Mouse (Mus musculus) stomach, embryonic 16.5 days (tissue): ENCODE measurements around the gene Gm10643. TPM values are rescaled to one million over a fixed set of nuclear protein-coding genes. Genes with fewer than 3 reads are reported as not detected.
A peak's percentile ranks its signal among the peaks of the same experiment; 100 is the strongest.

ENCODE experiments used
- ATAC-seq: fragments of 200-750 bp; cut with Nextera tagmentation; 2 replicates; pipeline ENCODE4 v1.8.0; 2017; ENCODE audit warnings: moderate number of reproducible peaks, moderate TSS enrichment; ENCODE audit not compliant: insufficient read depth, low FRiP score
- H3K27ac ChIP-seq: fragments of 300-500 bp; sonication (generic); 2 replicates; pipeline ENCODE4 v1.5.1; 2014; ENCODE audit warnings: low read length
- H3K27me3 ChIP-seq: fragments of 300-500 bp; sonication (generic); 2 replicates; pipeline ENCODE4 v1.6.1; 2014; ENCODE audit warnings: low read length, control low read depth, mixed read lengths; ENCODE audit not compliant: control insufficient read depth, insufficient read depth
- H3K36me3 ChIP-seq: fragments of 300-500 bp; sonication (generic); 2 replicates; pipeline ENCODE4 v1.6.1; 2014; ENCODE audit warnings: low read length; ENCODE audit not compliant: control insufficient read depth, insufficient read depth
- H3K4me1 ChIP-seq: fragments of 300-500 bp; sonication (generic); 2 replicates; pipeline ENCODE4 v1.6.1; 2014; ENCODE audit warnings: low read length, control low read depth, mixed read lengths; ENCODE audit not compliant: control insufficient read depth, insufficient read depth
- H3K4me2 ChIP-seq: fragments of 300-500 bp; sonication (generic); 2 replicates; pipeline ENCODE4 v1.6.1; 2014; ENCODE audit warnings: low read depth, low read length, mixed read lengths
- H3K4me3 ChIP-seq: fragments of 300-500 bp; sonication (generic); replicated peaks from 2 replicates; pipeline ENCODE4 v1.5.1; 2014; ENCODE audit warnings: mild to moderate bottlenecking, low read length
- H3K9ac ChIP-seq: fragments of 300-500 bp; sonication (generic); 2 replicates; pipeline ENCODE4 v1.6.1; 2014; ENCODE audit warnings: low read length
- H3K9me3 ChIP-seq: fragments of 300-500 bp; sonication (generic); replicated peaks from 2 replicates; pipeline ENCODE4 v1.6.1; 2016; ENCODE audit warnings: low read length, control low read depth; ENCODE audit not compliant: control insufficient read depth
- WGBS: fragments of 180-500 bp; shearing (Covaris S2); extraction: QIAGEN DNeasy Blood & Tissue Kit; methylation state at CpG from one replicate; pipeline ENCODE4 v1.1.7; 2014; 5-methylcytosine and 5-hydroxymethylcytosine counted together
- polyA plus RNA-seq: library from polyadenylated mRNA; unstranded; fragments of >200 nt; fragmentation: Nextera tagmentation; extraction: Ambion mirVana; gene quantifications from 2 replicates; pipeline ENCODE4 v1.2.1, GENCODE M21; 2015

Gm10643 gene
- polyA plus RNA-seq, 1 experiment from 2014 or later = 1.4 TPM

DNA sequence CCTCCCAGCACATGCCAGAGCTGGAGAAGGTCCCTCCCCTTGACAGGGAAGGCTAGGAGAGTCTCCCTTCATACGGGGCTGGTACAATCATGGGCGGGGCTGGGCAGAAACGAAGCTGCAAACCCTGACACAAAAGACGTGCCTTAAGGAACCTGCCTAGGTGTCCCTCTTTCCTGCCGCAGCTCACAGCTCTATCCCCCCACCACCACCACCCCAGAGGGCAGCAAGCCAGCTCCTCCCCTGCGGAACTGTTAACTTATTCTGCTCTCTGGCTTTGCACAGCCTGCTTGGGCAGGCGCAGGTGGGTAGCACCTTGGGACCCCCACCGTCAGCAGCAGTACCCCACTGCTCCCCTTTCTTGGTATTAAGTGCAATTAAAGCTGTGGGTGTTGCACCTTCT lies 31.1 kb upstream of the Gm10643 start:
- H3K36me3 ChIP-seq = peaks cover 32% of the 10 kb centered on the region
- H3K4me1 ChIP-seq = no peaks in the 10 kb centered on the region
- H3K4me2 ChIP-seq = no peak overlapping the region
- no peak overlapping the region for H3K4me3 ChIP-seq
- 61% methylated on average over 8 of the region's 8 CpGs for WGBS
- H3K27ac ChIP-seq = no peak overlapping the region
- ATAC-seq = peak; percentile 8; the same call in 1 of the 2 replicates
- H3K9ac ChIP-seq = peak overlapping the region; percentile 19; the same call in 1 of the 2 replicates
- H3K27me3 ChIP-seq = no peaks in the 10 kb centered on the region
- H3K9me3 ChIP-seq = no peaks in the 10 kb centered on the region

DNA sequence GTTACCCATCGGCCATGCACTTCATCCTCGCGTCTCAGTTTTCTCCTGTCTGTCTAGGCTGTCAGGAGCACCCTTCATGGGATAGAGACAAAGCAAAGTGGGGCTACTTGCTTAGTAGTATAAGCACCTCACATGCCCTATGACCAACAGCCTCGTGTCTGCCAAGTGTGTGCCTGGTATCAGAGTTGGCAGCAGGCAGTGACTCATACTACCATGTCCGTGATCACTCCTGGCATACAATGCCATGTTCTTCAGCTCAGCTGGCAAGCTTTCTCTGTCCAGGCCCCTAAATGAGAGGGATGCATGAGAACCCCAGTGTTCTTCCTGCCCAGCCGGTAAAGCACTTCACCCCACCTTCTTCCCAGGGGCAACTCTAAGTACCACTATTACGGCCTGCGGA lies 25.6 kb upstream of the Gm10643 start:
- peaks cover 16% of the 10 kb centered on the region; the same call in 1 of the 2 replicates for H3K36me3 ChIP-seq

DNA sequence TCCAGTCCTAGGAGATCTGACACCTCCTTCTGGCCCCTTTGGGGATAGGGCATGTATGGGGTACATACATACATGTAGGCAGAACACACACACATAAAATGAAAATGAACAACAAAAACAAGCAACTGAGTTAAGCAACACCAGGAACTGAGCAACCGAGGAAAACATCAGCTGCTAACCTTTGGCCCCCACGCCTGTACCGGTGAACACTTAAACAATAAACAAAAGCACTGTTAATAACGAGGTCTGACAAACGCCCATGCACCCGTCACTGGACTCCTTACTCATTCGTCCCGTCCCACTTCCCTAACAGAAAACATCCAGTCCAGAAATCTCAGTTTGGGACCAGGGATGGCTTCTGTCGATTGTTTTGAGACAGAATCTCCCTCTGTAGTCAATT lies 24.3 kb upstream of the Gm10643 start:
- ATAC-seq = no peak
- H3K4me3 ChIP-seq = no peak overlapping the region
- no peak overlapping the region for H3K4me2 ChIP-seq
- no peaks in the 10 kb centered on the region for H3K4me1 ChIP-seq
- no peak overlapping the region for H3K9ac ChIP-seq
- H3K27ac ChIP-seq = no peak overlapping the region
- H3K36me3 ChIP-seq = 0 out of 2 replicates have a peak, but pooled peaks cover 7% of the 10 kb centered on the region
- 66% methylated on average over 9 of the region's 9 CpGs for WGBS
- no peaks in the 10 kb centered on the region for H3K27me3 ChIP-seq
- no peaks in the 10 kb centered on the region for H3K9me3 ChIP-seq

More for the DNA sequence above, 25.6 kb upstream of the Gm10643 start:
- H3K9ac ChIP-seq = no peak overlapping the region
- no peak overlapping the region for H3K4me3 ChIP-seq
- WGBS = 88% methylated on average over 8 of the region's 8 CpGs
- ATAC-seq = no peak
- H3K27me3 ChIP-seq = no peaks in the 10 kb centered on the region
- no peak overlapping the region for H3K4me2 ChIP-seq
- no peak overlapping the region for H3K27ac ChIP-seq
- H3K4me1 ChIP-seq = no peaks in the 10 kb centered on the region
- no peaks in the 10 kb centered on the region for H3K9me3 ChIP-seq

DNA sequence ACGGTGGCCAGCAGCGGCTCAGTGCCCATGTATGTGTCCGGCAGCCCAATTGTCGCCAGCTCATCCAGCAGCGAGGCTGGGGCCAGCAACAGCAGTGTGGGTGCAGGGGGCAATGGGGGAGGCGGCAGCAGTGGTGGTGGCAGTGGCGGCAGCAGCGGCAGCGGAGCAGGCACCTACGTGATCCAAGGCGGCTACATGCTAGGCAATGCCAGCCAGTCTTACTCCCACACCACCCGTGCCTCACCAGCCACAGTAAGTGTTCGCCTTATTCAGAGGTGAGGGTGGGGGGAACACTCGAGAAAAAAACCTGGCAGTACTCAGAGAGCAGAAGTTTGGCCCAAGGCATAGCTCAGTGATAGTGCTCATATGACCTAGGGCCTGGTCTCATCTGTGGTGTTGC lies 22.9 kb upstream of the Gm10643 start:
- ATAC-seq = no peak

DNA sequence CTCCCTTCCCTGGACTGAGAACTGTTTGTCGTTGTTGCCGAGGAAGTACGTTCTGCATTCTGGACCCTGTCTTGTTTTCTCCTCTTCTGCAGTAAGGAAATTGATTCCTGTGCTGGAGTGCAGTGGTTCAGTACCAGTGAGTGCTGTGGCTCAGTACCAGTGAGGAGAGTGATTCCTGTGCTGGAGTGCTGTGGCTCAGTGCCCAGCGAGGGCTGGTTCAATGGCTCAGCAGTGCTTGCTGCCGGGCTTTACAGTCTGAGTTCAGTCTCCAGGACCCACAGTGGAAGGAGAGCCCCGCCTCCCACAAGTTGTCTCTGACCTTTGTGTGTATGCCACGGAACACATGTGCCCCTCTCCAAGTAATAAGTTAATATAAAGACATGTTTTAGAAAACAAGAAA lies 22.2 kb upstream of the Gm10643 start:
- Histone ChIP-seq H3K4me2 (no peak overlapping the region), H3K9me3 (no peaks in the 10 kb centered on the region), H3K4me3 (no peak overlapping the region), H3K9ac (no peak overlapping the region), H3K27me3 (no peaks in the 10 kb centered on the region), H3K4me1 (no peaks in the 10 kb centered on the region), H3K27ac (no peak overlapping the region), H3K36me3 (0 out of 2 replicates have a peak, but pooled peaks cover 3% of the 10 kb centered on the region)
- 83% methylated on average over 7 of the region's 7 CpGs for WGBS
- ATAC-seq = no peak

More for the DNA sequence above, 22.9 kb upstream of the Gm10643 start:
- Histone ChIP-seq H3K36me3 (0 out of 2 replicates have a peak, but pooled peaks cover 3% of the 10 kb centered on the region), H3K27me3 (no peaks in the 10 kb centered on the region), H3K4me3 (no peak overlapping the region), H3K9ac (no peak overlapping the region), H3K4me1 (no peaks in the 10 kb centered on the region), H3K27ac (no peak overlapping the region), H3K9me3 (no peaks in the 10 kb centered on the region), H3K4me2 (no peak overlapping the region)
- 95% methylated on average over 14 of the region's 14 CpGs for WGBS

DNA sequence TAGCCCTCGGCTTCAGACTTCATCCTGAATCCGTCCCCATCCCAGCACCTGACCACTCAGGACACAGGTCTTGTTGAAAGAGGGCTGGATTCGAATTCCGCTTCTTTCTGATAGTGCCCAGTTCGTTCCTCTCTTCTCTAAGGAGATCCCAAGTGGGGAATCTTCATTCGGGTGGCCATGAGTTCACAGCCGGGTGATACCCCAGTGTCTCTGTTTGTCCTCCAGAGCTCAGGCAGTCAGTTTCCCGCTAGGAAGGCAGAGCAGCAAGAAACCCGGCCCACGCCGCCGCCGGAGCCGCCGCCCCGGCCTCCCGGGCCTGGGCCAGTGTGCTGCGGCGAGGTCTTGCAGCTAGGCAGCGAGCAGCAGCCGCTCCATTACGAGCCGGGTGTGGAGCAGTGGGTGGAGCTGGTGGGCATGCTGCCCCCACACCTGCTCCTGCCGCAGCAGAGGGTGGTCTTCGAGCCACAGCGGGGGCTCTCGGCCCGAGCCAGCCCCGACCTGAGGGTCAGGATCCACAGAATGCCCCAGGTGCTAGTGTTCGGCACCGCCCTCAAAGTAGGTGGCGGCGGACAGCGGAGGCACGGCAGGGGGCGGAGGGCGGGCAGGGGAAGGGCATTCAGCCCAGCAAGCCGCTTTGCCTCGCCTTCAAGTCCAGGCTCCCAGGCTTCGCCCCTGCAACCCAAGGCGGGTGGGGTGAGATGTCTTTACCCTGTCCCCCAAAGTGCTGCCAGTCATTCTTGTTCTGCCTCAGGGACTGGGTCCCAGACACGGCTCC lies 19.6 kb upstream of the Gm10643 start:
- 54% methylated on average over 42 of the region's 42 CpGs for WGBS
- peaks cover 13% of the 10 kb centered on the region; the same call in 1 of the 2 replicates for H3K36me3 ChIP-seq

DNA sequence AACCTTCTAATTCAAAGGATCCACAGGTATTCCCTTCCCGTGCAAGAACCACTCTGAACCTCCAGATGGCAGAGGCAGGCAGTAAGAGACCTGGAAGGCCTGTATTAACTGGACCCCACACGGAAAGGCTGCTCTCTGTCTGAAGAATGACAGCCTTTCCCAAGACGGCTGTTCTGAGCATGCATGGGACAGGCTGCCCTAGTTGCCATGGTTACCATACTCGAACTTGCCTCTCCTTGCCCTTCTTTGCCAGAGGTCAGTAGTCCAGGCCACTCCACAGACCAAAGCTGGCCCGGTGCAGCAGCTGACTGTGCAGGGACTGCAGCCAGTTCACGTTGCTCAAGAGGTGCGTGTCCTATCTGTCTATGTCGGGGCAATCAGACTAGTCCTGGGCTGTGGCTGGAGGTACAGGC lies 18.9 kb upstream of the Gm10643 start:
- Histone ChIP-seq H3K4me1 (no peaks in the 10 kb centered on the region), H3K9ac (no peak overlapping the region), H3K27me3 (no peaks in the 10 kb centered on the region), H3K4me3 (no peak overlapping the region), H3K9me3 (no peaks in the 10 kb centered on the region), H3K36me3 (peaks cover 13% of the 10 kb centered on the region; the same call in 1 of the 2 replicates), H3K27ac (no peak overlapping the region), H3K4me2 (no peak overlapping the region)
- 37% methylated on average over 8 of the region's 8 CpGs for WGBS
- ATAC-seq = 0 out of 2 replicates have a peak, but pooled peaks have one; percentile 39

More for the DNA sequence above, 19.6 kb upstream of the Gm10643 start:
- Histone ChIP-seq H3K27me3 (no peaks in the 10 kb centered on the region), H3K9me3 (no peaks in the 10 kb centered on the region), H3K4me1 (no peaks in the 10 kb centered on the region), H3K9ac (no peak overlapping the region), H3K27ac (no peak overlapping the region), H3K4me2 (no peak overlapping the region), H3K4me3 (no peak overlapping the region)
- ATAC-seq = peak; percentile 14; the same call in 1 of the 2 replicates

DNA sequence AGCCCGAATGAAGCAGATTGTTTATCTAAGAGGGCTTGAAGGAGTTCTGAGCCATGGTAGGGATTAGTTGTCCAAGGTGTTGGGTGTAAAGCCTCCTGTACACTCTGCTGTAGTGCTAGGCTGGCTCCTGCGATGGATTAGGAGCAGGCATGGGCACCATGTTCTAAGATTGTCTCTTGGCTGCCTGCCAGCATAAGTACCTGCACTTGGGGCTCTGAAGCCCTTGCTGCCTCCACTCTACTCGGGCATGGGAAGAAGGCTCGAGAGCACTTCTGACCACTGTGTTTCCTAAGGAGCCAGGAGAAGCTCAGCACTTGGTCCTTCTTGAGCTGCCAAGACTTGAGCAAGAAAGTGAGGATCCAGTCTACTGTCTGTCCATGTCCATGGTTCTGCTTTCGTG lies 14.3 kb upstream of the Gm10643 start:
- no peak overlapping the region for H3K27ac ChIP-seq
- H3K9ac ChIP-seq = no peak overlapping the region
- 67% methylated on average over 5 of the region's 5 CpGs for WGBS
- H3K4me3 ChIP-seq = no peak overlapping the region
- H3K27me3 ChIP-seq = no peaks in the 10 kb centered on the region
- H3K9me3 ChIP-seq = no peaks in the 10 kb centered on the region
- ATAC-seq = no peak
- peaks cover 10% of the 10 kb centered on the region; the same call in 1 of the 2 replicates for H3K36me3 ChIP-seq
- H3K4me1 ChIP-seq = no peaks in the 10 kb centered on the region
- H3K4me2 ChIP-seq = no peak overlapping the region

DNA sequence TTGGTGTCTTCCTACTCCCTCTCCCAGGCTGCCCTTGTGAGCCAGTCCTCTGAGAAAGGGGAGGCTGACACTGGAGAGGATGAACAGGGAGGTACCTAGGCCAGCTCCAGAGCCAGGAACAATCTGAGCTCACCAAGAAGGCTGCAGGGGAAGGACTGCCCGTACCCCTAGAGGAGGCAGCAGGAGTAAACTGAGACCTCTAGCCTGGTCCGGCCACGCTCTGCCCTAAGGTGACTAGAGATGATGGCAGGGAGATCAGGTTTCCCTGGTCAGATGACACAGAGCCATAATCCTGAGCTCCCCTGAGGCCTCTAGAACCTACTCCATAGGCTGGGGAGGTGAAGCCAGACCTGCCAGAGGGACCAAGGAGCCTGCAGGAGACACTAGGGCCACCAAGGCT lies 11.9 kb upstream of the Gm10643 start:
- 77% methylated on average over 3 of the region's 3 CpGs for WGBS

More for the DNA sequence above, 11.9 kb upstream of the Gm10643 start:
- no peaks in the 10 kb centered on the region for H3K9me3 ChIP-seq
- H3K27me3 ChIP-seq = no peaks in the 10 kb centered on the region
- H3K4me1 ChIP-seq = no peaks in the 10 kb centered on the region
- H3K4me2 ChIP-seq = no peak overlapping the region
- peaks cover 10% of the 10 kb centered on the region; the same call in 1 of the 2 replicates for H3K36me3 ChIP-seq
- no peak overlapping the region for H3K4me3 ChIP-seq
- ATAC-seq = no peak
- H3K9ac ChIP-seq = no peak overlapping the region
- no peak overlapping the region for H3K27ac ChIP-seq
